Mouse (Mus musculus) ES-E14 (cell line): ENCODE data around the gene Cntnap2. TPM values are rescaled to one million over a fixed set of nuclear protein-coding genes. Genes with fewer than 3 reads are reported as not detected.
A peak's percentile ranks its signal among the peaks of the same experiment; 100 is the strongest.
"Not testable (repeated sequence)": the region's sequence is repeated elsewhere in the genome, so short reads cannot be mapped to it uniquely, and the experiment has no call there.

Source experiments
- DNase-seq: peaks from one replicate; pipeline ENCODE4 v3.0.0-alpha.2; 2013; ENCODE audit warnings: low read depth, low spot score
- H3K27ac ChIP-seq: 2 replicates; pipeline ENCODE4 v1.5.1; 2012; ENCODE audit warnings: low read depth, mild to moderate bottlenecking, low read length, moderate library complexity, mixed read lengths; ENCODE audit not compliant: poor library complexity, insufficient read depth, severe bottlenecking
- H3K36me3 ChIP-seq: 2 replicates; pipeline ENCODE4 v1.6.1; 2012; ENCODE audit warnings: mild to moderate bottlenecking, low read length, moderate library complexity, mixed read lengths; ENCODE audit not compliant: control insufficient read depth, poor library complexity, insufficient read depth, severe bottlenecking
- H3K4me1 ChIP-seq, 2 experiments: fragments of 150-350 bp in 1 of 2; sonication (generic) in 1 of 2; 2 replicates each; pipeline ENCODE4 v1.6.1; 2012; ENCODE audit warnings: low read length in 2 of 2, mild to moderate bottlenecking in 1 of 2, mixed read lengths in 1 of 2; ENCODE audit not compliant: control insufficient read depth in 2 of 2, insufficient read depth in 2 of 2, poor library complexity in 1 of 2
- H3K4me3 ChIP-seq, 2 experiments: fragments of 150-350 bp in 1 of 2; sonication (generic) in 1 of 2; 2 replicates each; pipeline ENCODE4 v1.5.1; 2012; ENCODE audit warnings: low read length in 2 of 2, low read depth in 1 of 2, mild to moderate bottlenecking in 1 of 2, mixed read lengths in 1 of 2; ENCODE audit not compliant: insufficient read depth in 1 of 2, poor library complexity in 1 of 2, severe bottlenecking in 1 of 2
- H3K9ac ChIP-seq: 2 replicates; pipeline ENCODE4 v1.6.1; 2012; ENCODE audit warnings: low read depth, mild to moderate bottlenecking, low read length, mixed read lengths; ENCODE audit not compliant: poor library complexity, insufficient read depth, severe bottlenecking
- H3K9me3 ChIP-seq: fragments of 150-350 bp; sonication (generic); 2 replicates; pipeline ENCODE4 v1.6.1; 2012; ENCODE audit warnings: low read depth, mild to moderate bottlenecking, low read length; ENCODE audit not compliant: control insufficient read depth, insufficient read depth
- CHD2 ChIP-seq: IDR thresholded peaks from 2 replicates; pipeline ENCODE4 v1.6.1; 2014; ENCODE audit warnings: mild to moderate bottlenecking, low read depth, low read length, inconsistent platforms
- HCFC1 ChIP-seq: IDR thresholded peaks from 2 replicates; pipeline ENCODE4 v1.6.1; 2012; ENCODE audit warnings: low read length, inconsistent platforms, borderline replicate concordance; ENCODE audit not compliant: insufficient read depth
- MAFK ChIP-seq: IDR thresholded peaks from 2 replicates; pipeline ENCODE4 v1.6.1; 2014; ENCODE audit warnings: mild to moderate bottlenecking, low read depth, low read length, inconsistent platforms; ENCODE audit not compliant: insufficient read depth
- ZC3H11A ChIP-seq: IDR thresholded peaks from 2 replicates; pipeline ENCODE4 v1.6.1; 2012; ENCODE audit warnings: low read depth, mild to moderate bottlenecking, inconsistent platforms, low read length, borderline replicate concordance
- ZNF384 ChIP-seq: IDR thresholded peaks from 2 replicates; pipeline ENCODE4 v1.6.1; 2012; ENCODE audit warnings: low read depth, low read length, inconsistent platforms
- in situ Hi-C, 2 experiments: fragments of 600-800 bp; cut with MboI; formaldehyde crosslinking; loops; one replicate each; pipeline ENCODE4 v1.15.1; 2025; ENCODE audit warnings: low sequenced_read_pairs in 2 of 2, inconsistent platforms in 1 of 2; ENCODE audit not compliant: unreplicated experiment in 2 of 2
- total RNA-seq: library from RNA; depleted of rRNA; stranded (reverse); fragments of 300-350 nt; gene quantifications from 2 replicates; pipeline ENCODE4 v1.2.3, GENCODE M21; 2012

Cntnap2 gene
- total RNA-seq, 1 experiment = 7.9 TPM

DNA sequence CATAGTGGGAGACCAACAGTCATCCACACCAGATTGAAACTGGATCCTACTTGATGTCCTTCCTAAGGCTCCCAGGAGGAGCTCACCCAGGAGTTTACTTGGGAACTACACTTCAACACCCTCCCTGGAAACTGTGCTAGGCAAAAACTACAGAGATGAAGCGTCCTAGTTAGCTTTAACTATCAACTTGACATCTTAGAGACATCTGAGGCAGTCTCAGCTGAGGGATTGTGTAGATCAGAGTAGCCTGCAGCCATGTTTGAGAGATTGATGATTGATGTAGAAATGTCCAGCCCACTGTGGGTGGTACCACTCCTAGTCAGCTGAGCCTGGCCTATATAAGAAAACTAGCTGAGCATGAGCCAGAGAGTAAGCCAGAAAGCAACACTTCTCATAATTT, 2123.6 kb downstream of the Cntnap2 start:
- TF ChIP-seq HCFC1 (no peak), ZC3H11A (no peak), CHD2 (no peak), MAFK (no peak), ZNF384 (no peak)
- H3K9me3 ChIP-seq = no peaks in the 10 kb centered on the region
- no peak overlapping the region; the same call in 1 of the 2 replicates for H3K9ac ChIP-seq
- H3K36me3 ChIP-seq = peaks cover 7% of the 10 kb centered on the region
- DNase-seq = no peak
- H3K4me1 ChIP-seq = peaks cover 3 to 4% of the 10 kb centered on the region in 2 experiments; a peak in 2 of 4 replicates
- in situ Hi-C loops = no loop called here
- H3K4me3 ChIP-seq = no peak overlapping the region
- peak overlapping the region; percentile 69; the same call in 1 of the 2 replicates for H3K27ac ChIP-seq

DNA sequence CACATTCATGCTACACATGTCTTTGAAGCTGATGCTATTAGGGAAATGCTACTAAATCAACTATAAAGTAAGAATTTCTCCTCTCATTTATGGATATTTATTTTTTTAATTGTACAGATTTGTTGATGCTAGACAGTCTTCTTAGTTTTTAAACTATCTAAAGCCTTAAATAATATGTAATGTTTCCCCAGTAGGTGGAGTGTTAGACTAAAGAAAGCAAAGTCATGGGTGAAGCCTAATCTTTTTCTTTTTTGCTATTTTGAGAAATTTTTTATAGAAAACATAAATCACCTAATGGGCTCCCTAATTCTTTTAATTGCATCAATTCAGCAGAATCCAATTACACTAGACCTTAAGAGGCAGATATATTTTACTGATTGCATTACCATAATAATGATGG, 2124.7 kb downstream of the Cntnap2 start:
- H3K36me3 ChIP-seq = peaks cover 11% of the 10 kb centered on the region
- DNase-seq, H3K4me1 ChIP-seq, H3K9me3 ChIP-seq, H3K27ac ChIP-seq, in situ Hi-C loops, H3K4me3 ChIP-seq, H3K9ac ChIP-seq: not testable (repeated sequence)

- H3K27ac ChIP-seq = peak overlapping the region; percentile 87; the same call in 1 of the 2 replicates
- no peak for DNase-seq
- peak overlapping the region; percentile 32 to 55; a peak in 2 of 4 replicates for H3K4me3 ChIP-seq
- H3K9ac ChIP-seq = peak overlapping the region; percentile 77
- peaks cover 11% of the 10 kb centered on the region for H3K36me3 ChIP-seq
- in situ Hi-C loops = no loop called here
- TF ChIP-seq ZNF384 = no peak
- no peak for TF ChIP-seq ZC3H11A
- no peak for TF ChIP-seq HCFC1
- no peak for TF ChIP-seq MAFK
- H3K4me1 ChIP-seq = peaks cover 3 to 4% of the 10 kb centered on the region in 2 experiments; a peak in 2 of 4 replicates
- no peaks in the 10 kb centered on the region for H3K9me3 ChIP-seq
These were observed 2129.0 kb downstream of the Cntnap2 start for GRCm38 (mm10) chr6:47188193-47188592.

GRCm38 (mm10) chr6:47188596-47188995, 2129.4 kb downstream of the Cntnap2 start:
- peak overlapping the region; percentile 32 to 55; a peak in 2 of 4 replicates for H3K4me3 ChIP-seq
- in situ Hi-C loops = not testable (repeated sequence)

GRCm38 (mm10) chr6:47190282-47190681, 2131.1 kb downstream of the Cntnap2 start:
- peak overlapping the region; percentile 60 to 83 for H3K4me3 ChIP-seq
- peaks cover 9% of the 10 kb centered on the region for H3K36me3 ChIP-seq
- peaks cover 0 to 2% of the 10 kb centered on the region in 2 experiments; a peak in 1 of 4 replicates for H3K4me1 ChIP-seq
- in situ Hi-C loops = no loop called here
- H3K9ac ChIP-seq = peak overlapping the region; percentile 96
- TF ChIP-seq CHD2 (no peak), ZC3H11A (no peak), ZNF384 (no peak), MAFK (no peak), HCFC1 (no peak)
- H3K9me3 ChIP-seq = no peaks in the 10 kb centered on the region
- peak overlapping the region; percentile 72; the same call in 1 of the 2 replicates for H3K27ac ChIP-seq
- no peak for DNase-seq

More at GRCm38 (mm10) chr6:47188596-47188995, 2129.4 kb downstream of the Cntnap2 start:
- not testable (repeated sequence) for H3K9me3 ChIP-seq, H3K4me1 ChIP-seq, DNase-seq
- Histone ChIP-seq H3K27ac (peak overlapping the region; percentile 87), H3K9ac (peak overlapping the region; percentile 66), H3K36me3 (peaks cover 11% of the 10 kb centered on the region)
